Mouse (Mus musculus): Measurements from ENCODE around the gene Emc6. TPM values are rescaled to one million over a fixed set of nuclear protein-coding genes. Genes with fewer than 3 reads are reported as not detected.

Gene Emc6
- total RNA-seq, 2 experiments from 2014 or later, result 27.2 to 31.8 TPM

- ATAC-seq (replicated peaks; ENCODE audit: low FRiP score, poor library complexity, severe bottlenecking), result no peak
Observed at GRCm38 (mm10) chr11:73134222-73134621, 42.6 kb downstream of the Emc6 start.

- ATAC-seq (replicated peaks; ENCODE audit: low FRiP score, poor library complexity, severe bottlenecking), result no peak
Observed at GRCm38 (mm10) chr11:73132999-73133398, 43.8 kb downstream of the Emc6 start.

- ATAC-seq (replicated peaks; ENCODE audit: low FRiP score, poor library complexity, severe bottlenecking), result no peak
Observed at GRCm38 (mm10) chr11:73131020-73131419, 45.8 kb downstream of the Emc6 start.

DNA sequence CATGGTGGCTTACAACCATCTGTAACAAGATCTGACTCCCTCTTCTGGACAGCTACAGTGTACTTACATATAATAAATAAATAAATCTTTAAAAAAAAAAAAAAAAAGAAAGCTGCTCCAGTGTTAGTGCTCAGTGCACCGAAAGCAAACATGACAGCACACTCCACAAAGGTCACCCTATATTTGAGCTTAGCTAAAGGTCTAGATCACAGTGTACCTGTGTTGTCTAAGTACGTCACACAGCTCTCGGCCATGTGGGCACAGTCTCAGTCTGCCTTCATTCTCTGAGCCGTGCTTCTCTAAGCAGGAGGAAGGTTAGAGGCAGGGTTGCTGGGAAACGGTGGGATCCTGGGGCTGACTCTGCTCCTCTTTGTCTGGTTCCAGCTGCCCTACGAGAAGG is 50.3 kb downstream of the Emc6 start:
- no peak for ATAC-seq (replicated peaks; ENCODE audit: low FRiP score, poor library complexity, severe bottlenecking)

Other genes with a start within 250 kb of the Emc6 start
- 19.8 and 20.5 TPM in 2 replicates for gene Atp2a3, start 215.9 kb downstream of the Emc6 start, total RNA-seq (2015; ENCODE audit: low replicate concordance)
- gene Atp2a3, start 215.9 kb downstream of the Emc6 start, total RNA-seq (2017; ENCODE audit: low replicate concordance), result 11.1 and 15.1 TPM in 2 replicates
- 1.1 and 3.4 TPM in 2 replicates for gene P2rx1, start 177.9 kb downstream of the Emc6 start, total RNA-seq (2015; ENCODE audit: low replicate concordance)
- 0.45 and 0.51 TPM in 2 replicates for gene P2rx1, start 177.9 kb downstream of the Emc6 start, total RNA-seq (2017; ENCODE audit: low replicate concordance)
- not detected in 2 replicates for gene Camkk1, start 158.0 kb downstream of the Emc6 start, total RNA-seq (2015; ENCODE audit: low replicate concordance)
- 0.26 and 0.76 TPM in 2 replicates for gene Camkk1, start 158.0 kb downstream of the Emc6 start, total RNA-seq (2017; ENCODE audit: low replicate concordance)
- 10.9 and 11.9 TPM in 2 replicates for gene Ncbp3, start 129.3 kb downstream of the Emc6 start, total RNA-seq (2015; ENCODE audit: low replicate concordance)
- gene Ncbp3, start 129.3 kb downstream of the Emc6 start, total RNA-seq (2017; ENCODE audit: low replicate concordance), result 17.4 and 18.9 TPM in 2 replicates
- not detected in 2 replicates for gene Itgae, start 86.5 kb downstream of the Emc6 start, total RNA-seq (2015; ENCODE audit: low replicate concordance)
- gene Itgae, start 86.5 kb downstream of the Emc6 start, total RNA-seq (2017; ENCODE audit: low replicate concordance), result 0.08 and 1.3 TPM in 2 replicates
- 44.3 and 57.4 TPM in 2 replicates for gene Haspin, start 38.7 kb downstream of the Emc6 start, total RNA-seq (2015; ENCODE audit: low replicate concordance)
- 65.1 and 71.6 TPM in 2 replicates for gene Haspin, start 38.7 kb downstream of the Emc6 start, total RNA-seq (2017; ENCODE audit: low replicate concordance)
- not detected in 2 replicates for gene P2rx5, start 16.6 kb downstream of the Emc6 start, total RNA-seq (2015; ENCODE audit: low replicate concordance)
- gene P2rx5, start 16.6 kb downstream of the Emc6 start, total RNA-seq (2017; ENCODE audit: low replicate concordance), result not detected in 2 replicates
- 2.1 and 9.4 TPM in 2 replicates for gene Tax1bp3, start within 50 bp of the Emc6 start, total RNA-seq (2015; ENCODE audit: low replicate concordance)
- 3.3 and 6.9 TPM in 2 replicates for gene Tax1bp3, start within 50 bp of the Emc6 start, total RNA-seq (2017; ENCODE audit: low replicate concordance)
- gene Ctns, start 22.0 kb upstream of the Emc6 start, total RNA-seq (2015; ENCODE audit: low replicate concordance), result 5.9 and 11.9 TPM in 2 replicates
- 7.7 and 15.1 TPM in 2 replicates for gene Ctns, start 22.0 kb upstream of the Emc6 start, total RNA-seq (2017; ENCODE audit: low replicate concordance)
- 2.9 TPM in 1 of 2 replicates, not detected in the other for gene Shpk, start 22.4 kb upstream of the Emc6 start, total RNA-seq (2015; ENCODE audit: low replicate concordance)
- gene Shpk, start 22.4 kb upstream of the Emc6 start, total RNA-seq (2017; ENCODE audit: low replicate concordance), result 0.39 TPM in 1 of 2 replicates, not detected in the other
- gene Trpv1, start 57.3 kb upstream of the Emc6 start, total RNA-seq (2015; ENCODE audit: low replicate concordance), result not detected in 2 replicates
- not detected in 2 replicates for gene Trpv1, start 57.3 kb upstream of the Emc6 start, total RNA-seq (2017; ENCODE audit: low replicate concordance)
- gene Trpv3, start 90.4 kb upstream of the Emc6 start, total RNA-seq (2015; ENCODE audit: low replicate concordance), result not detected in 2 replicates
- gene Trpv3, start 90.4 kb upstream of the Emc6 start, total RNA-seq (2017; ENCODE audit: low replicate concordance), result not detected in 2 replicates
- not detected in 2 replicates for gene Aspa, start 152.6 kb upstream of the Emc6 start, total RNA-seq (2015; ENCODE audit: low replicate concordance)
- not detected in 2 replicates for gene Aspa, start 152.6 kb upstream of the Emc6 start, total RNA-seq (2017; ENCODE audit: low replicate concordance)
- gene Gm49340, start 152.7 kb upstream of the Emc6 start, total RNA-seq (2015; ENCODE audit: low replicate concordance), result not detected in 2 replicates
- gene Gm49340, start 152.7 kb upstream of the Emc6 start, total RNA-seq (2017; ENCODE audit: low replicate concordance), result not detected in 2 replicates
- gene Spata22, start 152.7 kb upstream of the Emc6 start, total RNA-seq (2015; ENCODE audit: low replicate concordance), result not detected in 2 replicates
- gene Spata22, start 152.7 kb upstream of the Emc6 start, total RNA-seq (2017; ENCODE audit: low replicate concordance), result not detected in 2 replicates
- gene Olfr20, start 173.7 kb upstream of the Emc6 start, total RNA-seq (2015; ENCODE audit: low replicate concordance), result not detected in 2 replicates
- gene Olfr20, start 173.7 kb upstream of the Emc6 start, total RNA-seq (2017; ENCODE audit: low replicate concordance), result not detected in 2 replicates
- not detected in 2 replicates for gene Olfr376, start 194.2 kb upstream of the Emc6 start, total RNA-seq (2015; ENCODE audit: low replicate concordance)
- not detected in 2 replicates for gene Olfr376, start 194.2 kb upstream of the Emc6 start, total RNA-seq (2017; ENCODE audit: low replicate concordance)
- gene Olfr1, start 222.6 kb upstream of the Emc6 start, total RNA-seq (2015; ENCODE audit: low replicate concordance), result not detected in 2 replicates
- gene Olfr1, start 222.6 kb upstream of the Emc6 start, total RNA-seq (2017; ENCODE audit: low replicate concordance), result not detected in 2 replicates